Mouse (Mus musculus) c-Kit-negative CD71-positive TER-119-positive erythroid progenitor cells, embryonic 14.5 days (primary cell): ENCODE data around the gene Gm9887.

Experiments used
- DNase-seq: peaks from one replicate; pipeline ENCODE4 v3.0.0-alpha.2; 2013; ENCODE audit warnings: low read depth, low spot score

Gene Gm9887

GRCm38 (mm10) chr12:69360997-69361899 is 11.0 kb downstream of the Gm9887 start:
- peak; percentile 97 for DNase-seq

- peak; percentile 76 for DNase-seq
These were observed 11.6 kb downstream of the Gm9887 start for GRCm38 (mm10) chr12:69360655-69360996.

GRCm38 (mm10) chr12:69357300-69357646 is 15.0 kb downstream of the Gm9887 start:
- DNase-seq: no peak

- DNase-seq: peak; percentile 86
These were observed 15.5 kb downstream of the Gm9887 start, which contains the start of gene Nemf for GRCm38 (mm10) chr12:69356546-69357299. Gene Nemf, minus strand, starts transcription at chr12:69357165.

GRCm38 (mm10) chr12:69351685-69352084 is 20.6 kb downstream of the Gm9887 start:
- DNase-seq: no peak

- no peak for DNase-seq
These were observed 22.3 kb downstream of the Gm9887 start for GRCm38 (mm10) chr12:69349928-69350327.

- peak; percentile 34 for DNase-seq
These were observed 38.7 kb downstream of the Gm9887 start for GRCm38 (mm10) chr12:69333547-69333946.

GRCm38 (mm10) chr12:69332147-69332546 is 40.1 kb downstream of the Gm9887 start:
- no peak for DNase-seq

GRCm38 (mm10) chr12:69331187-69331586 is 41.1 kb downstream of the Gm9887 start:
- DNase-seq: no peak
